Mouse (Mus musculus) forebrain, embryonic 10.5 days (tissue): ENCODE data around the gene Tmem108. TPM values are rescaled to one million over a fixed set of nuclear protein-coding genes. Genes with fewer than 3 reads are reported as not detected.

Experiments
- DNase-seq: peaks from one replicate; pipeline ENCODE4 v3.0.0-alpha.2; 2017; ENCODE audit warnings: low spot score; ENCODE audit errors: extremely low spot score
- H3K27ac ChIP-seq: fragments of 300-500 bp; sonication (generic); 2 replicates; pipeline ENCODE4 v1.5.1; 2016; ENCODE audit warnings: mild to moderate bottlenecking
- H3K27me3 ChIP-seq: fragments of 300-500 bp; sonication (generic); 2 replicates; pipeline ENCODE4 v1.6.1; 2016; ENCODE audit warnings: mild to moderate bottlenecking; ENCODE audit not compliant: poor library complexity, severe bottlenecking
- H3K36me3 ChIP-seq: fragments of 300-500 bp; sonication (generic); replicated peaks from 2 replicates; pipeline ENCODE4 v1.6.1; 2016; ENCODE audit warnings: mild to moderate bottlenecking, moderate library complexity
- H3K4me1 ChIP-seq: fragments of 300-500 bp; sonication (generic); 2 replicates; pipeline ENCODE4 v1.6.1; 2016
- H3K4me3 ChIP-seq: fragments of 300-500 bp; sonication (generic); 2 replicates; pipeline ENCODE4 v1.5.1; 2016; ENCODE audit warnings: mild to moderate bottlenecking, moderate library complexity
- H3K9me3 ChIP-seq: fragments of 300-500 bp; sonication (generic); 2 replicates; pipeline ENCODE4 v1.6.1; 2016; ENCODE audit warnings: mild to moderate bottlenecking, moderate library complexity
- WGBS: fragments of 180-500 bp; shearing (Covaris S2); methylation state at CpG from one replicate; pipeline ENCODE4 v1.1.7; 2016; 5-methylcytosine and 5-hydroxymethylcytosine counted together
- polyA plus RNA-seq: library from polyadenylated mRNA; unstranded; fragments of >200 nt; fragmentation: Nextera tagmentation; extraction: Ambion mirVana; gene quantifications from 2 replicates; pipeline ENCODE4 v1.2.1, GENCODE M21; 2016

The Tmem108 gene
- polyA plus RNA-seq, 1 experiment from 2014 or later = 16.7 TPM

GRCm38 (mm10) chr9:103504646-103505045, 257.0 kb downstream of the Tmem108 start:
- Histone ChIP-seq H3K27me3 (peaks cover 18% of the 10 kb centered on the region), H3K27ac (no peak overlapping the region; the same call in 1 of the 2 replicates), H3K36me3 (0 out of 2 replicates have a peak, but pooled peaks cover 2% of the 10 kb centered on the region), H3K4me3 (no peak overlapping the region), H3K4me1 (peaks cover 48% of the 10 kb centered on the region), H3K9me3 (peaks cover 7% of the 10 kb centered on the region; the same call in 1 of the 2 replicates)
- 81% methylated on average over 1 of the region's 1 CpGs for WGBS
- no peak for DNase-seq

- peaks cover 54% of the 10 kb centered on the region for H3K4me1 ChIP-seq
- DNase-seq = no peak
- peaks cover 7% of the 10 kb centered on the region; the same call in 1 of the 2 replicates for H3K9me3 ChIP-seq
- no peak overlapping the region for H3K4me3 ChIP-seq
- H3K27ac ChIP-seq = no peak overlapping the region
- H3K36me3 ChIP-seq = peaks cover 4% of the 10 kb centered on the region; the same call in 1 of the 2 replicates
- peaks cover 27% of the 10 kb centered on the region for H3K27me3 ChIP-seq
- 98% methylated on average over 3 of the region's 3 CpGs for WGBS
Observed at GRCm38 (mm10) chr9:103503586-103504298, 257.9 kb downstream of the Tmem108 start.

GRCm38 (mm10) chr9:103502655-103503054, 259.0 kb downstream of the Tmem108 start:
- Histone ChIP-seq H3K4me3 (0 out of 2 replicates have a peak overlapping the region, but pooled peaks have one; percentile 14), H3K27me3 (peaks cover 27% of the 10 kb centered on the region), H3K4me1 (peaks cover 54% of the 10 kb centered on the region), H3K27ac (peak overlapping the region; percentile 66; the same call in 1 of the 2 replicates), H3K9me3 (peaks cover 7% of the 10 kb centered on the region; the same call in 1 of the 2 replicates), H3K36me3 (peaks cover 4% of the 10 kb centered on the region; the same call in 1 of the 2 replicates)
- no peak for DNase-seq
- 82% methylated on average over 2 of the region's 2 CpGs for WGBS

- Histone ChIP-seq H3K4me1 (peaks cover 51% of the 10 kb centered on the region), H3K27ac (peak overlapping the region; percentile 66), H3K36me3 (peaks cover 4% of the 10 kb centered on the region; the same call in 1 of the 2 replicates), H3K9me3 (peaks cover 7% of the 10 kb centered on the region; the same call in 1 of the 2 replicates), H3K27me3 (peaks cover 27% of the 10 kb centered on the region), H3K4me3 (peak overlapping the region; percentile 14; the same call in 1 of the 2 replicates)
- 41% methylated on average over 14 of the region's 14 CpGs for WGBS
- DNase-seq = no peak
Observed at GRCm38 (mm10) chr9:103501861-103502364, 259.7 kb downstream of the Tmem108 start.

- H3K27me3 ChIP-seq = peaks cover 27% of the 10 kb centered on the region
- H3K36me3 ChIP-seq = peaks cover 4% of the 10 kb centered on the region; the same call in 1 of the 2 replicates
- peaks cover 7% of the 10 kb centered on the region; the same call in 1 of the 2 replicates for H3K9me3 ChIP-seq
- H3K4me1 ChIP-seq = peaks cover 43% of the 10 kb centered on the region
- H3K4me3 ChIP-seq = no peak overlapping the region
- H3K27ac ChIP-seq = peak overlapping the region; percentile 51; the same call in 1 of the 2 replicates
- no peak for DNase-seq
- WGBS = 95% methylated on average over 18 of the region's 18 CpGs
Observed at GRCm38 (mm10) chr9:103499366-103499765, 262.3 kb downstream of the Tmem108 start.

GRCm38 (mm10) chr9:103498699-103499098, 262.9 kb downstream of the Tmem108 start:
- H3K4me3 ChIP-seq = no peak overlapping the region
- peaks cover 40% of the 10 kb centered on the region for H3K4me1 ChIP-seq
- peaks cover 27% of the 10 kb centered on the region for H3K27me3 ChIP-seq
- no peak for DNase-seq
- H3K36me3 ChIP-seq = peaks cover 4% of the 10 kb centered on the region; the same call in 1 of the 2 replicates
- peak overlapping the region; percentile 51 for H3K27ac ChIP-seq
- peaks cover 2% of the 10 kb centered on the region; the same call in 1 of the 2 replicates for H3K9me3 ChIP-seq
- 85% methylated on average over 8 of the region's 8 CpGs for WGBS

- peaks cover 3% of the 10 kb centered on the region; the same call in 1 of the 2 replicates for H3K36me3 ChIP-seq
- 91% methylated on average over 11 of the region's 11 CpGs for WGBS
- H3K27me3 ChIP-seq = peaks cover 23% of the 10 kb centered on the region
- DNase-seq = no peak
- peaks cover 24% of the 10 kb centered on the region for H3K4me1 ChIP-seq
- no peak overlapping the region for H3K4me3 ChIP-seq
- no peaks in the 10 kb centered on the region for H3K9me3 ChIP-seq
- no peak overlapping the region for H3K27ac ChIP-seq
Observed at GRCm38 (mm10) chr9:103495391-103495790, 266.2 kb downstream of the Tmem108 start.

- Histone ChIP-seq H3K4me3 (no peak overlapping the region), H3K36me3 (peaks cover 3% of the 10 kb centered on the region; the same call in 1 of the 2 replicates), H3K27me3 (peaks cover 15% of the 10 kb centered on the region), H3K27ac (no peak overlapping the region), H3K4me1 (peaks cover 19% of the 10 kb centered on the region), H3K9me3 (no peaks in the 10 kb centered on the region)
- WGBS = 37% methylated on average over 7 of the region's 7 CpGs
- DNase-seq = peak; percentile 68
Observed at GRCm38 (mm10) chr9:103494346-103495020, 267.2 kb downstream of the Tmem108 start.

- Histone ChIP-seq H3K9me3 (no peaks in the 10 kb centered on the region), H3K27me3 (peaks cover 7% of the 10 kb centered on the region), H3K27ac (no peak overlapping the region), H3K4me3 (no peak overlapping the region), H3K4me1 (peaks cover 18% of the 10 kb centered on the region), H3K36me3 (no peaks in the 10 kb centered on the region)
- WGBS = 88% methylated on average over 8 of the region's 8 CpGs
- no peak for DNase-seq
Observed at GRCm38 (mm10) chr9:103491985-103492384, 269.7 kb downstream of the Tmem108 start.

GRCm38 (mm10) chr9:103490439-103490838, 271.2 kb downstream of the Tmem108 start:
- Histone ChIP-seq H3K9me3 (no peaks in the 10 kb centered on the region), H3K27ac (no peak overlapping the region), H3K4me1 (peaks cover 33% of the 10 kb centered on the region), H3K4me3 (no peak overlapping the region), H3K27me3 (peaks cover 7% of the 10 kb centered on the region), H3K36me3 (no peaks in the 10 kb centered on the region)
- 27% methylated on average over 2 of the region's 2 CpGs for WGBS
- DNase-seq = peak; percentile 82

- no peaks in the 10 kb centered on the region for H3K9me3 ChIP-seq
- peaks cover 34% of the 10 kb centered on the region for H3K4me1 ChIP-seq
- peaks cover 7% of the 10 kb centered on the region for H3K27me3 ChIP-seq
- no peak overlapping the region for H3K4me3 ChIP-seq
- no peak for DNase-seq
- H3K36me3 ChIP-seq = no peaks in the 10 kb centered on the region
- WGBS = 77% methylated on average over 4 of the region's 4 CpGs
- H3K27ac ChIP-seq = no peak overlapping the region
Observed at GRCm38 (mm10) chr9:103489883-103490282, 271.8 kb downstream of the Tmem108 start.

GRCm38 (mm10) chr9:103489096-103489495, 272.5 kb downstream of the Tmem108 start:
- H3K36me3 ChIP-seq = no peaks in the 10 kb centered on the region
- peaks cover 7% of the 10 kb centered on the region for H3K27me3 ChIP-seq
- DNase-seq = no peak
- WGBS = 57% methylated on average over 6 of the region's 7 CpGs
- H3K4me1 ChIP-seq = peaks cover 29% of the 10 kb centered on the region
- no peak overlapping the region for H3K4me3 ChIP-seq
- no peaks in the 10 kb centered on the region for H3K9me3 ChIP-seq
- H3K27ac ChIP-seq = no peak overlapping the region
